Mouse (Mus musculus) megakaryocyte, adult 5-6 weeks (primary cell): ENCODE results near the gene Samhd1. TPM values are rescaled to one million over a fixed set of nuclear protein-coding genes. Genes with fewer than 3 reads are reported as not detected.

ENCODE experiments used
- ATAC-seq: 2 replicates; pipeline ENCODE4 v1.8.0; 2016; ENCODE audit warnings: mild to moderate bottlenecking, inconsistent platforms; ENCODE audit not compliant: poor library complexity, severe bottlenecking
- total RNA-seq, 2 experiments: library from RNA; stranded (forward) in 1 of 2; stranded (reverse) in 1 of 2; fragments of 153-499, 151-499 nt in 1 of 2; fragments of 221-1000, 200-1000 nt in 1 of 2; gene quantifications; 2 replicates each; pipeline versions ENCODE4 v1.2.3 to v1.2.4; 2015 to 2017

Gene Samhd1
- total RNA-seq, 2 experiments from 2014 or later = 599 to 815 TPM

DNA sequence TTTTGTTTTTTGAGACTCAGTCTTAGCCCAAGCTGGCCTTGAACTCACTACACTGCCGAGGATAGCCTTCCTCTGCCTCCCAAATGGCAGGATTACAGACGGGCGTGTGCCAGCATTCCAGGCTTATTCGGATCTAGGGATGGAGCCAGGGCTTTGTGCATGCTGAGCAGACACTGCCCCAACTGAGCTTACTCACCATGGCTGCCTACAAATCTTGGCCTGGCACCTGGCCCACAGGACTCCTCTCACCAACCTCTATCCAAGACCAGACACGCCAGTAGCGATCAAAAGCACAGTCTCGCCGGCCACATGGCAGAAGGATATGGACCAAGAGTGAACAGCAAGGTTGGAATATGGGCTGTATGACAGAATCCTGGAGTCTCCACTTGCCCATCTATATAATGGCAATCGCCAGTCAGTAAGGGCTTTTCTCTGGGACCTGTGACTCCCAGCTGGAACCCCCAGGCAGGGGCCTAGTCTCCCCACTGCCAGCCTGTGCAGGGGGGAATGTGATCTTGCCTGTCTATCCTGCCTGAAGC, 60.8 kb downstream of the Samhd1 start:
- no peak for ATAC-seq

DNA sequence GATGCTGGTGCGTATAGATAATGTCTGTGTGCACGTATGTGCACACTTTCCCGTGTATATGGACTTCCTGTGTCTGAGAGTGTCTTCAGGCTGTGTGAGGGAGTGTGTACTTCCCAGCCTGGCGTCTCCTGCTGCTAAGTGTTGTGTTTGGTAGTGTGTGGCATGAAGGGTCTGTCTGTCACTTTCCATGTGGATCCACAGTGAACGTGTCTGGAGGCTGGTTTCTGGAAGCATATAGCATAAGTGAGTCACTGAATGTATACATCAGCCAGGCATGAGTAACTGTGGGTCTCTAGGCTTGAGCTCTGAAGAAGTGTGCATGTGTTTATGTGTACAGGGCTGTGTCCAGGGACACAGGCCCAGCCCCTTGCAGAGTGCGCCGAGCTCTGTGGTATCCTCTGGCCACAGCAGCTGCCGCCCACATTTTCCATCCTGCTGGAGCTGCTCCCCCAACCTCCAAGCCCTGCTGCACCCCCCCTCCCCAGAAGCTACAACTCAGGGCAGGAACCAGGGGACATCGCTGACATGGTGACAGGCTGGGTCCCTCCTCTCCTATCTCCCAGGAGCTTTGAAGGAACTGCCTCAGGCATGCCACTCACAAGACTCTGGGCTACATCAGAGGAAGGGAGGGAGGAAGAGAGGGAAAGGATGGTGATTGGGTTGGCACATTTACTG, 61.5 kb downstream of the Samhd1 start:
- no peak for ATAC-seq

DNA sequence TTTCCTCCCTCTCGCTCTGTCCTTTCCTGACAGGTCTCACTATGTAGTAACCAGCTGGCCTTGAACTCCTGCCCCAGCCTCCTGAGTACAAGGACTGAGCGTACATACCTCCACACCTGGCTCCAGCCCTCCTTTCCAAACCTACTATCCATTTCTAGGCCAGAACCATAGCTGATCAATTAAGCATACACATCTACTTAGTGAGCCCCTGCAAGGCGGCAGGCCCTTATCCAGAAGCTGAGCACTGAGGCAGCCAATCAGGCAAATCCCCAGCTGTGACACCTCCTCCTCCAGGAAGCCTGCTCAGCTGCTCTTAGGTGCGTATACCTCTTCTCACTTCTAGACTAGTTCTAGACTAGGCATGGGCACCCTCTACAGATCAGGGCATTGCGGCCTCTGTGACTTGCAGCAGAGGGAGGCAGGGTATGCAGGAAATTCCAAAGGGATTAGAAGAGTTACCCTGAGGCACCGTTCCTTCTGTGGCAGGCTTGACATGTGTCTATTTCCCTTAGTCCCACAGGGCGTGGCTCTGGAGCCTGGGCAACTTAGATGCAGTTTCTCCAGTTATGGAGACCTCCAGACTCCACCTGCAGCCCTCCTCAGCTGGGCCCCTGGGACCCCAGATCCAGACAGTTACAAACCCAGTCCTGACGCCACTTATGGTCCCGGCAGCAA, 62.6 kb downstream of the Samhd1 start:
- no peak for ATAC-seq

DNA sequence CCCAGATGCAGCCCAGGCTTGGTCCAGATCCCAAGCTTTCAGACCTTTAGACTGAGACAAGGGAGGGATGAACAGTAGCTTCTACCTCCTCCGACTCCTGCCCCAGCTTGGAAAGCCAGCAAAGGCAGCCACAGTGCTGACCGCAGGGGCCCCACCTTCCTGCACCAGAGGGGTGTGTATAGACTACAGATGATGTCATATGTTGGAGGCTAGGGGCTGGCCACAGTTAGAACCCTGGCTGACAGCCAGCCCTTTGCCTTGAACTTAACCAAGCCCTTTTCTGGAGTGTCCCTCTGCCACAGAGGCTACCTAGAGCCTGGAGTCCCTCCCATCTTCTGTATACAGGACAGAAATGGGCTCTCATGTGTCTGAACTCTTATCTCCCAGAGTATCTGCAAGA, 63.5 kb downstream of the Samhd1 start:
- ATAC-seq = peak; percentile 77

DNA sequence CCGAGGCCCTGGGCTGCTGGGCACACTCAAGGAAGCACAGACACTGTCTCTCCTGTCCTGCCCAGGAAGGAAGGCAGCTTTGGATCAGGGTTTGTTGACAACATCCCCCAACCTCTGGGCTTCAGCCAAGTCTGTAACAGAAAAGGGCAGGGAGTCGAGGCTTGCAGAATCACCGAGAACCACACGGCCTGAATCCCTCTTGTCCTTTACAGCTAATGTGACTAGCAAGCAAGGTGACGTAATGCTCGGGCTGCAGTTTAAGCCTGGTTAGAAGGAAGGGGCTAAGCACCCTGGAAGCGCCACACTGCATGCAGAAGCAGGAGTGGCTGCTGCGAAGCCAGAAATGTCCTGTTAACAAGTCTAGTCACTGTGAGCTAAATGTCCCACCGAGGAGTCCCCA, 64.7 kb downstream of the Samhd1 start:
- no peak for ATAC-seq

DNA sequence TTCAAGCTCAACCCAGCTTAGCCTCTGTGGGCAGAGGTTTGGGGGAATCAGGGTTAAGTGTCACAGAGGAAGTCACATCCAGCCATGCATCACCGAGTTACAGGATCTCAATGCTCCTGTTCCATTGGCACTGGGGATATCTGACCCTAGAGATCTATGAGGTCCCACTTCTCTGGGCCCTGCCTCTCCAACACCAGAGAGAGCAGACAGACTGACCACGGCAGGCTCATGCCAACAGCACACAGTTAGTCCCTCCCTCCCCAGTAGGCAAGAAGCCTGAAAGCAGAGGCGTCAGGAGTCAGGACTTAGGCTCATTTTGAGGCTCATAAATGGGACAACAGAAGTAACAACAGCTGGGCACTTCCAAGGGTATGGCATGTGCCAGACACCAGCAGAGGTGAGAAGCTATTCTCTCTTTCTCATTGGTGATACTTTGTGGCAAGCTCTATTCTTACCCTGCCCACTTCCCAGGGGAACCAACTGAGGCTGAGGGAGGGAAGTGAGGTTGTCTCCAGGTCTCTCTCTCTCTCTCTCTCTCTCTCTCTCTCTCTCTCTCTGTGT, 65.2 kb downstream of the Samhd1 start:
- no peak for ATAC-seq

DNA sequence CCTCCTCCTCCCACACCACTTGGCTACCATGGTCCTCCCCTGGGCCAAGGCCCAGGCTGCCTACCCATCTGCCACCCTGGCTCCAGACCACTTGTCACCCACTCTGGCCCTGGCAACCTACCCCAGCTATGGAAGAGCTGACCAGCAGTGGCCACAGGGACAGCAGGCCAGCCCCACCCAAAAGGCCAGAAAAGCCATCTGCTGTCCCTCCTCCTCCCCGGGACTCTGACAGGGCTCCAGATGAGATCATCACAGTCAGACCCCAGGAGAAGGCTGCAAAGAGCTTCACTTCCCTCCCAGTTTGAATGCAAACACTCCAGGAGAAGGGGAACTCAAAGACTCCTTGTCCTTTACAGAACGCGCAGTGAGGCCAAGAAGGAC, 65.7 kb downstream of the Samhd1 start:
- peak; percentile 33 for ATAC-seq

DNA sequence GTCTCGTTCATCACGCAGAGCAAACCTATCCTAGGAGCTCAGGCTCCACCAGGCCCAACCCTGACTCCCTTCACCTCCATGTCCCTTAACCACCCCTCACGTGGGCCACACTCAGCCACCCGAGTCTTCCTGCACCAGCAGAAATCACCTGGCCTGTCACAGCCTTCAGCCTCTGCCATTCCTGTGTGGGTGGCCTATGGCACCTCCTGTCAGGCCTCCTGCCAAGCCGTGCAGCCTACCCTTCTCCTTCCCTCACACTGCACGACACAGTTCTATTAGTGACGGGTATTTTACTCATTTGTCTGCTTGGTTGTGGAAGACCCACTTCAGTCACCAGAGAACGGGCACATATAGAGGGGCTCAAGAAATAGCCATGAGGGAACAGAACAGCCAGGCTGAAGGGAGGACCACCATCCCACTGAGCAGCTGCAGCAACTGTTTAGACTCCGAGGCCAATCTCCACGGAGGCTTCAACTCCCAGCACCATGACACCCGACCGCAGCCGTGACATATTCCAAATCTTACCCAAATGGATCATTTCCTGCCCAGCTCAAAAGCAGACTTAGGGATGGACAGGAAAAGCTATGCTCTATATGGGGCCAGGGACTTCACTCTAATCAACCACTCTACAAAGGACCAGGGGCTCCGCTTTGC, 66.2 kb downstream of the Samhd1 start:
- no peak for ATAC-seq

DNA sequence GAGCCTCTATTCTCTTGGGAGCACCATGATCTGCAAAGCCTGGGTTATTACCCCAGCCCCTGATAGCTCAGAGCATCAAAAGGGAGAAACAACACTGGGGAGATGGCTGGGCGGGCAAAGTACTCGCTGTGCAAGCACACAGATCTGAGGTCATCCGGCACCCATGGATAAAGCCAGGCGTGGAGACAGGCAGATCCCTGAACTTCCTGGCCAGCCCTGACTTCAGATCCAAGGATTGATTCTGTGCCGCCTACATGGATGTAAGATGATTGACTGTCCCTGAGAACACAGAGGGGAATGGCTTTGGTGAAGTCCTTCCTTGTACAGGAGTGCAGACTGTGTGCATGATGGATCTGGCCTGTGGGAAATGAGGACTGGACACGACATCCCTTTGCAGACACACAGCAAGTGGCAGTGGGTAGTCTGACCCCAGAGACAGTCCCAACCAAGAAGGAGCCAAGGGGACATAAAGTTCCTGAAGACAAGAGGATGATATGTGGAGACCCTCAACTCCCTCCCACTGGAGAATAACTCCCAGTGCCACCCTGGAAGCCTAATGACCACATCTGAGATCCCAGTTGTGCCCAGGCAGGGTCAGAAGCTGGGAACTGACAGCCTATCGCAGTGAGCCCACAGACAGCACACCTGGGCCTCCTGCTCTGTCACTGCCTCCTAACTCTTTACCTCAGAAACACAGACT, 68.2 kb downstream of the Samhd1 start:
- ATAC-seq = no peak

DNA sequence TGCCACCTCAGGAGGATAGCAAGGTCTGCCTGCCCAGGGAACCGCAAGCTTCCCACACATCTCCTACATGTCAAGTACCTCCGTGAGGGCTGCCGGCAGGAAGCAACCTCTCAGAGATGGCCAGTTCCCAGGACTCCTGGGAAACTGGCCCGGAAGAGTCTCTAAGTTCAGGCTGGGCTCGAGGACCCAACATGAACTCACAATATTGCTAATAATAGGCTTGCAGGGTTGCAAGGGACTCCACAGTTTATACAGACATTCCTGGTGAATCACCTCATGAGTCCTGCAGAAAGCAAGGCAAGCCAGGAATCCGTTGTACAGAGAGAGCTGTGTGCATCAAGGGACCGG, 69.2 kb downstream of the Samhd1 start:
- ATAC-seq = no peak

DNA sequence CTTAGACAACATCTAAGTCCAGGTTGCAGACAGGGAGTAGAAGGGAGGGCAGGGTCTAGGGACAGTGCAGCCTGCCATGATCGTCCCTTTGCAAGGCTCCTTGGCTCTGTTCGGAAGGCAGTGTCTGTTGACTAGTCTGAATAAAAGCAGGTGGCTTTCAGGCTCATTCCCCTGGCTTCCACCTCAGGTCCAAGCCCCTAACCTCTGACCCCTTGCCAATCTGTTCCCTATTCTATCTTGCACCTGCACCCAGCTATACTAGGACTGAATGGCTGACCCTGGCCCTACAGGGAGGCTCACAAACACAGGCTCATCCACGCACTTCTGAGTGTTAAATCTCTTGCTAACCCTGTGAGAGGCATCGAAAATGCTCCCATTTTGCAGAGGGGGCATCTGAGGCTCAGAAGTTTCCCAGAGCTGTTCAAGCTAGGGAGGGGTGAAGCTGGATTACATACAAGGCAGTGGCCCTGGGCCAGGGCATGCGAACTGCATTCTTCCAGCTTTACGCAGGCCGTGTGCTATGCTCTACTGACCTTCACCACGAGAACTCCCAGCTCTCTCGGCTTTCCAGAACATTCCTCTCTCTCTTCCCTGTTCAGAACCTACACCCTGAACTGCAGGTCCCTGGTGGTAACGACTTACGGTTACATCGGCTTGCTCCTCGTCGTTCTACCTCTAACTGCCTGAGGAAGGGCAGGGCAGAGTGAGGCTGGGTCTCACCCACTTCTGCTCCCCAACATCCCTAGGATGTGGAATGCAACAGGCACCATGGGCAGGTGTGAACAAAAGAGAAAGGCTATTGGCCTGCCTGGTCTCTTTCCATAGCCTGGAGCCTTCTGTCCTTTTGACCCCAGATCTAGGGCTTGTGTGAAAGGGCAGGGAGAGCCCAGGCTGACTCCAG, 69.8 kb downstream of the Samhd1 start:
- ATAC-seq = no peak

DNA sequence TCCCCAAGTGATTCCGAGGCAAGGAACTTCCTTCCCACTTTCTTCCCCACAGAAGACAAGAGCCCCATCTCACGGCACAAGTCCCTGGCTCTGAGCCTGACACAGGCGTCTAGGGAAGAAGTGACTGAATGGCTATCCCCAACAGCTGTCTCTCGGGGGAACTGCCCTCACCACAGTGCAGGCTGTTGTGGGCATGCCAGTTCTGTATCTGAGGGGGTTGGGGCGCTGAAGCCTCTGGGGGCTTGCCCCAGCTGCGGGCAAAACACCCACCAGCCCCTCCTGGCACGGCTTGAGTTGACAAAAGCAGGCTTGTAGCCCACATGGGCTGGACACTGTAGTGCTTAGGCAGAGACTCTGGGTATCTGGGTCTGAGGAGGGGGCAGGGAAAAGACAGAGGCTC, 70.9 kb downstream of the Samhd1 start:
- peak; percentile 34 for ATAC-seq

DNA sequence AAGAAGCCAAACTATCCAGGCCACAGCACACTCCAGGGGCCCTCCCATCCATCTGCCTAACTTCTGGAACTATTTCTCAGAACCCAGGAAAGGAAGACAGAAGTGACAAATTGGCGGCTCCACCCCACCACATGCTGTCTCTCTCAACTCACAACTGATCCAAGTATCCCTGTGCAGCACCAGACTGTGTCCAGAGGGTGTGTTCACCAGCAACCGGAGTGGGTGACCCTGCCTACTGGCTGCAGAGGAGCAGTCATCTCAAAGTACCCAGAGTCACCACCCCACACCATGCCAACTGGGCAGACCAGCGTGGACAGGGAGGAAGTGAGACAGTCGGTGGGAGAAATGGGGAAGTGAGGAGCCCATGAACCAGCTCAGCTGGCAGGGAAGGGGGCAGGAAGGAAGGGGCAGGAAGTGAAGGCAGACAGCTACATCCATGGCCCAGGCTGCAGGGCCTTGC, 71.8 kb downstream of the Samhd1 start:
- ATAC-seq = peak; percentile 96

DNA sequence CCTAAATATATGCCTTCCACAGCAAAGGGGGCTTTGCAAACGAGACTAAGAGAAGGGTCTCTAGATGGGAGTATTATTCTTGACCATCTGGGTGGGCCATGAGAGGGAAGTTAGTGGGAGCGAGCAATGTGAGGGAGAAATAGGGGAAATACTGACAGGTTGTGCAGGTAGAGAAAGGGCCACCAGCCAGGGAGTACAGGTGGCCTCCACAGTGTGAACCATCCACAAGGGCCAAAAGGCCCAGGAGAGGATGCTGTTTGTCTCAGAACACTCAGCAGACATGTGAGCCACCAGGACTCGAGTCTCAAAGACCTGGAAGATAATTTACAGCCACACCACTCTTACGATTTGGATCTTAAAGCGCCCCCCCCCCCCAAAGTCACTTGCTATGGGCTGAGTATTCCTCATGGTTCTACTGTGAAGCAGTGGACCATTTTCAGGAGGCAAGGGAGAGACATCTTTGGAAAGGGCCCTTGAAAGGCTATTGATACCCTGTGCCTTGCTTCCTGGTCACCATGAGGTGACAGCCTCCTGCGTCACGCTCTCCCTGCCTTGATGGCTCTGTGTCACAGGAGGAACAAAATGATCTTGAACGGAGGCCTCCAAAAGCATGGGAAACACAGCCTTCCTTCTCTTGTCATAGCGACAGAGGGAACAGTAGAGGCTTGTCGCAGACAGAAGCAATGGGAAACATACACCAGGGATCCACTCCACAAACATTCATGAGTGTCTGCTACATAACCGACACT, 74.3 kb downstream of the Samhd1 start:
- no peak for ATAC-seq

DNA sequence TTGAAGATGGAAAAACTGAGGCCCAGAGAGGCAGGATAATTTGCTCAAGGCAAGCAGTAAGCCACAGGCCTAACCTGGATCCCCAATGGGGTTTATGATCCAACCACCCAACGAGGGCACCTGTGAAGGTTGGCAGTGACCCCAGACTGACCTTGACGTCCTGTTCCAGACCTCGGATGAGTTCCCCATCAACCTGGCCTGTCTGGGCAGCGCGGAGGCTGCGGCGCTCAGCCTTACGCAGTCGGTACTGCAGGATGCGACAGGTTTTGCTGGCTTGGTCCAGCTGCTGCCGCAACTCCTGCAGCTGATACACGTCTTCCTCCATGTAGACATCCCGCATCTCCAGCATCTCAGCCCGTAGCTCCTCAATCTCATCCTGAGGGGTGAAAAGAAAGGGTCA, 75.0 kb downstream of the Samhd1 start:
- ATAC-seq = no peak

DNA sequence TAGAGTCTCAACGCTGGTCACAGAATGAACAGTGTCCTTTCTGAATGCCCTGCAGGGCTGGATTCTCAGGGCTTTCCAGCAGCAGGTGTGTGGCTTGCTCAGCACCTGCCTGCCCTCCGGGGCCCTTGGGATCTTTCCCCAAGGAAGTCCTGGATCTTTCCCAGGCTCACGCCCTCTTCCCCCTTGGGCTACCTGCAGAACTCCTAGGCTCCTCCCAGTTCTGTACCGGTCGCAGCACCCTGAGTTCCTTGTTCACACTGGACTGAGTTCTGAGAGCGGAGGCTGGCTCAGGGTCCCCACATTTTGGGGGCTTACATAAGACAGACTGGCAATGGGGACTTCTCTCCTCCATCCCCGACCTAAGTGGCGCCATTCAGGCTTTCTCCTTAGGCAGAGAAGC, 75.9 kb downstream of the Samhd1 start:
- ATAC-seq = no peak

DNA sequence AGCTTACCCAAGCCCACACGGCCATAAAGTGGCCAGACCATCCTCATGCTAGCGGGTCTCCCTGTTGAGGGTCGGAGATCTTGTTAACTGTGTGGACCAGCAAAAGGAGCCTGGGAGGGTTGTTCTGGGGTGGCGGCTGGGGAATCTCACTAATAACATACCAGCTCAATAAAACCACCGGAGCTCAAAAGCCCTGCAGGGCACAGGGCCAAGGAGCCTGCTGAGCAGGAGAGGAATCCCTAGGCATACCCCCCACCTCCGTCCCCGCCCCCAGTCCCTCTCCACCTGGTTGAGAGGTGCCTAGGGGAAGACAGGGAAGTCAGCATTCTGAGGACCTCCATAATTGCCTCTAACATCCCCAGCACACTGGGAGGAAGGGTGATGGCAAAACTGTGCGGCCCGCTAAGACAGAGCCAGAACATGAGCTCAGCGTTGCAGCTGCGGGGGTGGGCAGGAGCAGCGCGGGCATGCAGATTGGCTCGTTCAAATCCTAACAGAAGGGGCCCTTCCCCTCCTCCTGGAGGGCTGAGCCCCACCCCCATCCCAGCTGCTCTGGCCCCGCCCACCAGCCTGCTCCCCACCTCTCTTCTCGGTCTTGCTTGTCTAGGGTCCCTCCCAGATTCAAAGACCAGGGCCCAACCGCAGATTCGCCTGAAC, 76.6 kb downstream of the Samhd1 start:
- ATAC-seq = no peak

DNA sequence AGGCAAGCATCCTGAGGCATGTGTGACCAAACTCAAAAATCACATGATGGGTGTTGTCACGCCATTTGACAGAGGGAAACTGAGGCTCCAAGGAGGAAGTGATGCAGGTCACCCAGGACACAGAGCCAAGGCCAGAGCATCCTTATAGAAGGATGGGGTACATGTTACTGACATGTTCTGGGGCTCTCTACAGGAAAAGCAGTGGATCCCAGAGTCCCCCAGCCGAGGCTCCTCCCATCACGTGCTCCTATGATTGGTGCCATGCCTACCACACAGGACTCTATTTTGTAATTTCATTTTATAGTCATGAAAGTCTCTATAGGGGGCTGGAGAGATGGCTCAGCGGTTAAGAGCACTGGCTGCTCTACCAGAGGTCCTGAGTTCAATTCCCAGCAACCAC, 77.3 kb downstream of the Samhd1 start:
- ATAC-seq = no peak

DNA sequence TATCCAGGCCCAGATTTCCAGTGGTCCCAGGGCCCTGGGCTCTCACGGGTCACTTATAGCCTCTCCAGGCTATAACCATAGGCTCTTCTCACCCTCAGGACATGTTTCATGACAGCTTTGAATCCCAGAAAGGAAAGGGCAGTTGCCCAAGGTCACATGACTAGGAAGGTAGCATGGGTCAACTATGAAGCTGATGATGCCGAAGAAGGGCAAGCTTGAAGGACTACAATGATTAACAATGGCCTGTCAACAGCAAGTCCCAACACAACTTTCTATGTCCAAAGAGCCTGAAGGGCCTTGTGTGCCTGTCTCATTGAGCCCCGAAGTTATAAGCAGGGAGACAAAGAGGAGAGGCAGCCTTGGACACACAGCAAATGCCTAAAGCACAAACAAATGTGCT, 77.9 kb downstream of the Samhd1 start:
- no peak for ATAC-seq
